Mouse (Mus musculus): Measurements from ENCODE around the gene Rnf216.

Rnf216 gene

DNA sequence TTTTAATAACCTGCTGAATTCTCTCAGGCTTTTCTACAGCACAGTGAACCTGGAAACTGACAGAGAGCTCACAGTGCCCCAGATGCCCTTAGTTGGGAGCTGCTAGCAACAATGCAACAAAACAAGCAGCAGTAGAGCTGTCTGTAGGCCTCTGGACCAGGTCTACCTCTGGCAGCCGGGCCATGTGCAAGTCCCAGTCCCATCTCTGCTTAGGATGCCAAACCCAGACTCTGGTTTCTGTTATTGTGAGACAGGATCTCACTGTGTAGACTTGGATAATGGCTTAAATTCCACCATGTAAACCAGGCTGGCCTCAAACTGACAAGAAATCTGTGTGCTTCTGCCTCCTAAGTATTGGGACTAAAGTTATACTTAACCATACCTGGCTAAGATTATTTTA, 11.2 kb downstream of the Rnf216 start:
- no peak for DNase-seq (ENCODE audit: low spot score)

DNA sequence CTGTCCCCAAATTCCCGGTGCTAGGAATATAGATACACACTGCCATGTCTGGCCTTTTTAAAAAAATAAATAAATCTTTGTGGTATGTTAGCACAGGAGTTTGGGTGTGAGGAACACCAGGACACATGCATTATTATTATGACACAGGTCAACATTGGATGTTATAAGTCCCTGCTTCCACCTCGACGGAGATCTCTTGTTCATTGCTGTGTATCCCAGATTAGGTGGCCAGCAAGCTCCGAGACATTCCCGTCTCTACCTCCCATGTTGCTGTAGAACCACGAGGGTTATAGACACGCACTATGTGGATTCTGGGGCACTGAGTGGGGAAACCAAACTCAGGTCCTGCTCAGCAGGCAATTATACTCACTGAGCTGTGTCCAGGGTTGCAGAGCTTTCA, 17.5 kb downstream of the Rnf216 start:
- DNase-seq (ENCODE audit: low spot score), result no peak

DNA sequence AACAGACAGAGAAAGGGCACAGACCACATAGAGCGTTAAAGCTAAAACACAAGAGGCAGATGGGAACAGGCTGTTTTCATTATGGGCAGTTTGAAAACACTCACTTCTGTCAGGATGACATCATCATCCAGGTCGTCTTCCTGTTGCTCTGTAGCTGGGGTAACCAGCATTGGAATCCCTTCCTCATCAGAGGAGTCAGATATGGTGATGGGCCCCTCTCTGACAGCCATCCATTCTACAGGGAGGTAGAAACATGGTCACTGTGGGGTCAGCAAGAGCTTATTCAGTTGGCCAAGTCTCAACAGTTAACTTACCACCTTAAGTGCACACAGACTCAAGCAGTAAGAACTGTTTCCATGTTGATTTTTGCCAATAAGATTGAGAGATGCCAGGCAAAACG, 19.9 kb downstream of the Rnf216 start:
- DNase-seq (ENCODE audit: low spot score), result no peak

GRCm38 (mm10) chr5:143084898-143085297, 27.9 kb downstream of the Rnf216 start:
- no peak for DNase-seq (ENCODE audit: low spot score)

DNA sequence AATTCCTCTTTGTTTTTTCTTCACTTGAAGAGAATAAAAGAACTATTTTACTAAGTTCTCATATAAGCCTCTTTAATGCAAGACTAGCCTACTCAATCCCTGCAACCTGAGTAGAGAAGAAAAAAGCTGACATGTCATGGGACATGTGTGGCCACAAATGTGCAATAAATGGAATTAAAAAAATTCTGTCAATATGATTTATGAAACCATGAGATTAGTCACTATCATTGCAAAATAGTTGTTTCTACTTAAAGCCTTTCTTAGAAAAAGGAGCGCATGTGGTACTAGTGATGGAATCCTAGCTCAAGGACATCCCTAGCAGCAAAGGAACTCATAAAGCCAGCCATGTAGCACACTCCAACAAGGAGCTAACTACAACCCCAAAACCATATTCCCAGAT, 33.0 kb downstream of the Rnf216 start:
- no peak for DNase-seq (ENCODE audit: low spot score)

DNA sequence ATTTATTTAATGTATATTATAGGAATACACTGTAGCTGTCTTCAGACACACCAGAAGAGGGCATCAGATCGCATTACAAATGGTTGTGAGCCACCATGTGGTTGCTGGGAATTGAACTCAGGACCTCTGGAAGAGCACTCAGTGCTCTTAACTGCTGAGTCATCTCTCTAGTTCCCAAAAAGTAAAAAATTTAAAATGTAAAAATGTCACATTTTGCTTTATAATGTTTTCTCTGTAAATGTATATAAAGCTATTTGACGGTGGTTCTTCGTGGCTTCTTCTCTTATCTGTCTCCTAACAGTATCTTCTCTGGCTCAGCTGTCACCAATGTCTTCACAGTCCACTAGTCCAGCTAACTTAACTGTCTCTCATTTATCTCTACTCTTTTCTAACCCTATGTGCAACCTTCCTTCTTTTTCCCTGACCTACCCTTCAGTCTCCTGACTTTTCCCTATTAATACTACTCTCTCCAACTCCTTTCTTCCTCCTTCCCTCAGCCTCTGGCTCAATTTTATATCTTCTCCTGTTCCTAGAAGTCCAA, 36.1 kb downstream of the Rnf216 start:
- no peak for DNase-seq (ENCODE audit: low spot score)

DNA sequence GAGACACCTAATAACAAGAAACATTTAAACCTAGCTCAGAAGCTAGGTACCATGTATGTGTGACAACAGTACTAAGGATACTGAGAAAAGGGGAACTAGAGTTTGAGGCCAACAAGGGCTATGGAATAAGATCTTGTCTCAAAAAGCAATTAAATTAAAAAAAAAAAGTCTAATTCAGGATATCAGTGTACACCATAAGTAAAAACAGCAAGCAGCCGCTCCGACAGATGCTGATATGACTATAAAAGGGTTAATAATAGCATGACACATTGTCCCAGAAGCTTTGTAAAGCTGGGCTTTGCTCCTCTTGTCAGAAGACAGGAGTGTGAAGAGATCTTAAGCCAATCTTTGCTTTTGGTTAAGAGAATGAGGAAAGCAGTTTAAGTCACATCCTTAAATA, 36.8 kb downstream of the Rnf216 start:
- DNase-seq (ENCODE audit: low spot score), result no peak

- DNase-seq (ENCODE audit: low spot score), result no peak
Observed at GRCm38 (mm10) chr5:143069048-143069447, 43.7 kb downstream of the Rnf216 start.

GRCm38 (mm10) chr5:143068382-143068781, 44.4 kb downstream of the Rnf216 start:
- no peak for DNase-seq (ENCODE audit: low spot score)

DNA sequence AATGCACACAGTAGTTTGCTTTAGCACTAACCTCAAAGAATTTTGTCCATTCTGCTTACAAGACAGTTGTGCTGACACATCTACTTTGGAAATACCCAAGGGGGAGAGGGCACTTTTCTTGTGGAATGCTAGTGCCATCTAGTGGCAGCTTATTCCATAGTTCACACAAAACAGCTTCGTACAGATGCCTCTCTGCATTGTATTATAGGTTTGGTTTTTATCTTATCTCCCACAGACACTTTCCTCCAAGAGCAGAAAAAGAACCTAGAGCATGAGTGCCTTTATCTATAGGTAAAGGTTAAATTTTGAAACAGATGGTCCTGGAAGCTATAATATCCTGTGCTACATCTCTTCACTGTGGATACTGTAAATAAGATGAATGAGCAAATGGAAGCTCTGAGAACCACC, 46.2 kb downstream of the Rnf216 start:
- DNase-seq (ENCODE audit: low spot score), result peak; percentile 75

DNA sequence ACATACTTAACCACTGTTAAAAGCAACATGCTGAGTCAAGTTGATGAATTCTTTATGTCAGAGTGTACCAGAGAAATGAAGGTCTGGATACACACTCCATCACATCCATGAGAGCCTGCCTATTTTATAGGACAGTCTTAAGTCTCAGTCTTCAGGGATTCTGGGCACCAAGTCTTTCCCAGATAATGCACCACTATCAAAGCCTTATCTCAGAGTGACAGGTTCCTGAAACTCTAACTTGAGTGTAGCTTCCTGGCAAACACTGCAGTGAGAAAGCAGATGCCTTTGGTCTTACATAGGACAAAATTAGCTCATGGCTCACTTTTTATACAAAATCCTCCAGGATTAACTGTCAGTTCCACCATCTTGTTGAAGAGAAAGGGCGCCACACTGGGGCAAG, 46.7 kb downstream of the Rnf216 start:
- DNase-seq (ENCODE audit: low spot score), result no peak

DNA sequence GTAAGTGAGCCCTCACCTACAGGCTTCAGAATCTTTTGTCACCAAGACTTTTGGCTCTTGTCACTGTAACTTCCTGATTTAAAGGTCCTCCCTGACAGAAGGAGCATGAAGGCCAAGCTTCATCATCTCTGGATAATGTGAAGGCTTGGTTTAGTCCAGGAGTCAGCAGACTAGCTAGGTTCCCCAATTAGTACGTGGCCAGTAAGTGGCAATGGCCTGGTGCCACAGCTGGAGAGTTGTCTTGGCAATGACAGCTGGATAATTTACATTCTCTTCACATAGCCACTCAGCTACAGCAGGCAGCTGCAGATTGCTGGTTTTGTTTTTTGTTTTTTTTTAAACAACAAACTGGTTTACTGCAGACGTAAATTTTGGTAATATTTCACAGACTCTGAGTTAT, 47.6 kb downstream of the Rnf216 start:
- no peak for DNase-seq (ENCODE audit: low spot score)

- no peak for DNase-seq (ENCODE audit: low spot score)
Observed at GRCm38 (mm10) chr5:143062251-143062650, 50.5 kb downstream of the Rnf216 start.

GRCm38 (mm10) chr5:143061511-143061910, 51.3 kb downstream of the Rnf216 start:
- no peak for DNase-seq (ENCODE audit: low spot score)

- no peak for DNase-seq (ENCODE audit: low spot score)
Observed at GRCm38 (mm10) chr5:143060774-143061385, 51.9 kb downstream of the Rnf216 start.

DNA sequence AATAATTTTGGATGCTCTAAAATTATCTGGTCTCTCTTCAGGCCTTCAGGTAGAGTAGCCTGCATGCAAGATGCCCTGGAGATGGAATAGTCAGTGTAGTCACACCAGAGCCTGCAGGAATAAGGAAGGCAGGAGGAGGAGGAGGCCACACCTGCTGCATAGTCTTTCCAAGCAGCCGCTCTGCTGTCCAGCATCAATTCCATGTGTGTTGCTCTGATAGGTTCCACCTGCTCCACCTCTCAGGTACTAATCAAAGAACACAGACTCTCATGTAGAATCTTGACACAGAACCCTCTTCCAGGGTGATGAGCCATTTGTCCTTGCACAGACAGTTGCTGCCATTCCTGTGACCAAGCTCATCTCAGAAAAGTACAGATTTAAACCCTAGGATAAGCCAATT, 52.8 kb downstream of the Rnf216 start:
- DNase-seq (ENCODE audit: low spot score), result no peak

DNA sequence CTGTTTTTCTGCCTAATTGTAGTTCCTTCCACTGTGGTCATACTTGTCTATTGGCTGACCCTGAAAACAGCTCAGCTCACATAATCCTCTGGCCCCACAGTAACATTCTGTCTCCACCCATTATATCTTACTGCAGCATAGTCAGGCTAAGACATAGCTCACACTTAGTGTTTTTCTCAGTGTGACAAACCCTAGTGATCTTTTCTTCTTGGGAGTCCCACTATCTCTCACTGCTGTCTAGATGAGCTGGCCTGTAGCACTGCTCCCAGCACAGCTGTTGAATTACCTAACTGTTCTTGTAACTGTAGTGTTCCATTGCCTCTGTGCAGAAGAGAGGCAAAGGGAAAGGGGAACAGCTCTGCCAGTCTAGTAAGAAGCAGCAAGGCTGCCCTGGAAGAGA, 53.6 kb downstream of the Rnf216 start:
- no peak for DNase-seq (ENCODE audit: low spot score)

DNA sequence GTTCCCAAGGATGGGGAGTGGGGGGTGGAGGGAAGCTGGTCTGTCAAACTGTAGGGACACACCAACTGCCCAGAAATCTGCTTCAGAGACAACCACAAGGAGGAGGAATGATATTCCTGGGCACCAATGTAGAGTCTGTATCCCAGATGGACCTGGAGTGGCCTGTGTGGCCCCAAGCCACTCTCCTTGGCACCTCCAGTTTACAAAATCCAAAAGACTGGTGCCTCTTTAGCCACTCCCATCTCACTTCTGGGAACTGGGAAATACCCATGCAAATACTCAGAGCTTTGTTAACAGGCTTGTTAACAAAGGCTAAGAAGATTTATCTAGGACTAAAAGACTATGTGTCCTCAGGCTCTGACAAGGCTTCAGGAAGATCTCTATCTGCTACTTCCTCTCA, 54.1 kb downstream of the Rnf216 start:
- DNase-seq (ENCODE audit: low spot score), result no peak

GRCm38 (mm10) chr5:143058208-143058607, 54.6 kb downstream of the Rnf216 start:
- no peak for DNase-seq (ENCODE audit: low spot score)

DNA sequence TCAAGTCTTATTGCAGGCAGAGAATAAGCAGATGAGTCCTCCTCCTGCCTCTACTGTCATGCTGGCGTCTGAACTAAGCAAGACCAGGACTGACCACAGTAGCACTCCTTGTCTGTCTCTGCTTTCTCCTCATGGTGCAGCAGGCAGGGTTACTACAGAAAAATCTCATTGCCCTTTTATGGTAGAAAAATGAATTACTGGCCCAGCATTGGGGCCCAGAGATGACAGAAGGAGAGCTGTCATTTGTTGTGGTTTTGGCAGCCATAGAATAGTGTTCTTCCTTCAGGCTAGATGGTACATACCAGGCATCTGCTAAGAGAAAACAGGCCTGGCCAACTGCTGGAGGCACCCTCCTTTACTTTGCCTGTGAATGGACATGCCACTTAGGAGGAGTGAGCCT, 55.0 kb downstream of the Rnf216 start:
- DNase-seq (ENCODE audit: low spot score), result no peak

DNA sequence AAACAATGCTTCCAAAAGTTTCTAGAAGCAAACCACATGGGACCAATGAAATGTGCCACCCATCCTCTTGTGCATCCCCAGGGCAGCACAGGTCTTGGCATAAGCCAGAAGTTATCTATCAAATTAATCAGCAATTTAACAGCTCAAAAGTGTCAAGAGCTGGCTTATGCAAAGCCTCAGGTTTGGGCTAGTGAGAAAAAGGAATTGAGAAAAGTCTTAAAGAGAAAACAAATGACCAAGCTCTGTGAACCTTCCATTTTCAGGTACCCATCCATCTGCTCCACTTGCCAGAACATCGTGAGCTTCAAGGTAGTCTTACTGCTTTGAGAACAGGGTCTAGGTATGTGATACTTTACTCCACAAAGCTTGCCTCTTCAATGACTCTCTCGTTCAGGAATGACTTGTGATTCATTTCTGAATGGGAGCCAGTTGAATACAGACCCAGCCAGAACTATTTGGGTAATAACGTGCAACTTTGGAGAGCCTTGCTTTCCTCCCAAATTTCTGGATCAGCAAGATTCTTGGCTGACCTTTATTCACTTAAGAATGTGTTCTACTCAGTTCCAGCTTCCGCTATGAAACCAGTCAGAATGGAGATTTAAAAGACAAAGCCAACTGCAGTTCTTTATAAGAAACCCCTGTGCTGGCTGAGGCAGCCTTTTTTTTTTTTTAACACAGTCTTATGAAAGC, 56.5 kb downstream of the Rnf216 start:
- DNase-seq (ENCODE audit: low spot score), result no peak

- no peak for DNase-seq (ENCODE audit: low spot score)
Observed at GRCm38 (mm10) chr5:143055501-143056125, 57.2 kb downstream of the Rnf216 start.

DNA sequence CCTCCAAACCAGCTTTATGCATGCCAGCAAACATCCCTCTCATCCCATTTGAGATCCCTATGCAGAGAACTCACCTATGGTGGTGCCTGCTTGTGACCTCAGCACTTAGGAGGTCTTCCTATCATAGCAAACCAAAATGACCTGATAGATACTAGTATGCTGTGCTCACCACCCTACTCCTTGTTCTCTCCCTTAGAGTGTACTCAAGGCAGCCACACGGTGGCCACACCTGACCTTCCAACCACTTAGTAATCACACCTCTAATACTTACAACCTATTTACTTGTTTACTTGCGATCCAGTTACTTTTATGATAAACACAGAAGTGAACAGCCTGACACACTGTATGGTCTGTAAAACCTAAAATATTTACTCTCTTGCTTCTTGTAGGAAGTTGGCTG, 58.1 kb downstream of the Rnf216 start:
- DNase-seq (ENCODE audit: low spot score), result no peak

Measured in left cerebral cortex, adult 11 months (tissue).